Comparison of ENCODE assay signal across 25 mouse cellular contexts in genomic region chr3:97231857-97232256, GRCm38 (mm10).
DNase-seq lines count a peak whose midpoint lies in the region; ATAC-seq and TF ChIP-seq lines count a peak whose summit lies in the region.
"Had no signal": no experiment of that assay in that cellular context is flagged by ENCODE, and none has a peak within 500 bp of the region (broad histone marks: within the 10 kb centered on the region; RNA-seq: fewer than 3 reads in every experiment).

No protein-coding gene starts in this region.

- no peak for ATAC-seq in forebrain, embryonic 12.5 days (ENCODE audit: low FRiP score)
- no peak for ATAC-seq in forebrain, embryonic 15.5 days (replicated peaks)
- ATAC-seq in heart, embryonic 16.5 days (replicated peaks; ENCODE audit: extremely low read depth, insufficient read depth, low FRiP score): no peak
- ATAC-seq: forebrain, embryonic 13.5 days; hindbrain, embryonic 16.5 days; intestine, embryonic 15.5 days; Patski had no signal

- H3K36me3 ChIP-seq in forebrain, embryonic 12.5 days (replicated peaks): no peaks in the 10 kb centered on the region; the same call in 1 of the 2 replicates
- no peaks in the 10 kb centered on the region for H3K36me3 ChIP-seq in forebrain, embryonic 15.5 days
- no peaks in the 10 kb centered on the region for H3K36me3 ChIP-seq in heart, embryonic 16.5 days (ENCODE audit: control insufficient read depth, insufficient read depth)
- peaks cover 0 to 11% of the 10 kb centered on the region in 2 experiments; a peak in 2 of 4 replicates for H3K36me3 ChIP-seq in MEL (ENCODE audit: control insufficient read depth in 1 of 2, insufficient read depth in 2 of 2, low read length in 2 of 2)
- H3K36me3 ChIP-seq: embryonic facial prominence, embryonic 12.5 days; embryonic facial prominence, embryonic 15.5 days; intestine, embryonic 15.5 days had no signal

- no peak for DNase-seq in heart, adult 18-20 months
- DNase-seq in MEL (ENCODE audit: low read depth, low spot score): peak; percentile 91
- no peak for DNase-seq in c-Kit-positive CD71-positive TER-119-positive erythroid progenitor cells, embryonic 14.5 days (ENCODE audit: low spot score)
- DNase-seq in ovary, adult 18-20 months (ENCODE audit: low spot score): no peak
- DNase-seq: adrenal gland, postnatal 10 days; adrenal gland, postnatal 36 days; cerebellum, adult 11 months; cerebellum, adult 2 months; cerebellum, adult 9-11 months; cerebellum, postnatal 25 days; gastrocnemius, postnatal 25 days; heart, postnatal 10 days; heart, postnatal 36 days; kidney, adult 11 months had no signal

- H3K4me2 ChIP-seq in forebrain, embryonic 12.5 days: no peak overlapping the region
- no peak overlapping the region for H3K4me2 ChIP-seq in forebrain, embryonic 15.5 days (replicated peaks)
- H3K4me2 ChIP-seq in heart, embryonic 16.5 days (ENCODE audit: low read depth, low read length): no peak overlapping the region
- H3K4me2 ChIP-seq: embryonic facial prominence, embryonic 12.5 days; embryonic facial prominence, embryonic 15.5 days; forebrain, embryonic 13.5 days; hindbrain, embryonic 13.5 days; intestine, embryonic 15.5 days had no signal

- no peaks in the 10 kb centered on the region for H3K9me3 ChIP-seq in forebrain, embryonic 12.5 days
- no peaks in the 10 kb centered on the region for H3K9me3 ChIP-seq in forebrain, embryonic 15.5 days
- no peaks in the 10 kb centered on the region for H3K9me3 ChIP-seq in heart, embryonic 16.5 days (replicated peaks; ENCODE audit: control insufficient read depth, low read length)
- no peaks in the 10 kb centered on the region for H3K9me3 ChIP-seq in MEL (replicated peaks; ENCODE audit: insufficient read depth, low read length)
- H3K9me3 ChIP-seq: embryonic facial prominence, embryonic 12.5 days; embryonic facial prominence, embryonic 15.5 days; forebrain, embryonic 13.5 days; hindbrain, embryonic 13.5 days; intestine, embryonic 15.5 days had no signal

- 0 out of 2 replicates have a peak overlapping the region, but pooled peaks have one; percentile 9 for H3K27ac ChIP-seq in forebrain, embryonic 12.5 days
- no peak overlapping the region for H3K27ac ChIP-seq in forebrain, embryonic 15.5 days (replicated peaks)
- H3K27ac ChIP-seq in heart, embryonic 16.5 days (ENCODE audit: low read length): 0 out of 2 replicates have a peak overlapping the region, but pooled peaks have one; percentile 15
- peak overlapping the region; percentile 75 for H3K27ac ChIP-seq in MEL (ENCODE audit: control insufficient read depth, low read depth, low read length)
- H3K27ac ChIP-seq: embryonic facial prominence, embryonic 12.5 days; embryonic facial prominence, embryonic 15.5 days; forebrain, embryonic 13.5 days; hindbrain, embryonic 10.5 days; hindbrain, embryonic 13.5 days; intestine, embryonic 15.5 days had no signal

- WGBS in forebrain, embryonic 12.5 days: 88% methylated on average over 9 of the region's 9 CpGs
- 89% methylated on average over 9 of the region's 9 CpGs for WGBS in forebrain, embryonic 15.5 days
- WGBS in heart, embryonic 16.5 days: 77% methylated on average over 9 of the region's 9 CpGs

- peak; percentile 89 to 92 for TF ChIP-seq EP300 in MEL (IDR thresholded peaks at IDR 0.05; ENCODE audit: low read depth in 1 of 2, low read length in 2 of 2)

- H3K4me3 ChIP-seq in forebrain, embryonic 12.5 days (replicated peaks): no peak overlapping the region
- H3K4me3 ChIP-seq in forebrain, embryonic 15.5 days: no peak overlapping the region
- no peak overlapping the region for H3K4me3 ChIP-seq in heart, embryonic 16.5 days (ENCODE audit: low read length)
- peak overlapping the region; percentile 23 to 41 for H3K4me3 ChIP-seq in MEL (ENCODE audit: control insufficient read depth in 1 of 2, insufficient read depth in 1 of 2, low read depth in 2 of 2, low read length in 2 of 2)
- H3K4me3 ChIP-seq: embryonic facial prominence, embryonic 12.5 days; embryonic facial prominence, embryonic 15.5 days; forebrain, embryonic 13.5 days; hindbrain, embryonic 10.5 days; hindbrain, embryonic 13.5 days; intestine, embryonic 15.5 days had no signal

- no peaks in the 10 kb centered on the region for H3K27me3 ChIP-seq in forebrain, embryonic 12.5 days
- no peaks in the 10 kb centered on the region for H3K27me3 ChIP-seq in forebrain, embryonic 15.5 days
- no peaks in the 10 kb centered on the region for H3K27me3 ChIP-seq in heart, embryonic 16.5 days (ENCODE audit: control insufficient read depth, insufficient read depth, low read length)
- no peaks in the 10 kb centered on the region for H3K27me3 ChIP-seq in MEL (ENCODE audit: control insufficient read depth in 1 of 2, insufficient read depth in 2 of 2, low read length in 2 of 2)
- H3K27me3 ChIP-seq: embryonic facial prominence, embryonic 12.5 days; embryonic facial prominence, embryonic 15.5 days; forebrain, embryonic 13.5 days; hindbrain, embryonic 13.5 days; intestine, embryonic 15.5 days; Patski had no signal

- no peak overlapping the region for H3K9ac ChIP-seq in forebrain, embryonic 12.5 days
- no peak overlapping the region for H3K9ac ChIP-seq in forebrain, embryonic 15.5 days (replicated peaks)
- H3K9ac ChIP-seq in heart, embryonic 16.5 days (ENCODE audit: low read length): no peak overlapping the region
- H3K9ac ChIP-seq in MEL (ENCODE audit: control insufficient read depth, low read depth, low read length, poor library complexity, severe bottlenecking): peak overlapping the region; percentile 40
- H3K9ac ChIP-seq: embryonic facial prominence, embryonic 12.5 days; embryonic facial prominence, embryonic 15.5 days; forebrain, embryonic 13.5 days; hindbrain, embryonic 13.5 days; intestine, embryonic 15.5 days had no signal

- peaks cover 1% of the 10 kb centered on the region; the same call in 1 of the 2 replicates for H3K79me2 ChIP-seq in MEL (ENCODE audit: control insufficient read depth, insufficient read depth, low read length, poor library complexity)

- TF ChIP-seq RAD21 in MEL (IDR thresholded peaks at IDR 0.05; ENCODE audit: low read depth, low read length): no peak

- peak in 1 of 2 experiments; percentile 64; a peak in 2 of 4 replicates for TF ChIP-seq POLR2A in MEL (IDR thresholded peaks at IDR 0.05; ENCODE audit: control insufficient read depth in 1 of 2, insufficient read depth in 1 of 2, low read depth in 1 of 2, low read length in 2 of 2, poor library complexity in 1 of 2)

- peaks cover 14% of the 10 kb centered on the region for H3K4me1 ChIP-seq in forebrain, embryonic 12.5 days
- H3K4me1 ChIP-seq in forebrain, embryonic 15.5 days: peaks cover 9% of the 10 kb centered on the region
- H3K4me1 ChIP-seq in heart, embryonic 16.5 days (ENCODE audit: control insufficient read depth, insufficient read depth, low read length): peaks cover 20% of the 10 kb centered on the region
- H3K4me1 ChIP-seq in MEL (ENCODE audit: control insufficient read depth in 1 of 2, insufficient read depth in 2 of 2, low read length in 2 of 2): peaks cover 0 to 22% of the 10 kb centered on the region in 2 experiments; a peak in 3 of 4 replicates

- TF ChIP-seq CTCF in MEL (IDR thresholded peaks at IDR 0.05 in 2 of 3, conservative IDR thresholded peaks at IDR 0.05 in 1 of 3; ENCODE audit: control insufficient read depth in 1 of 3, insufficient read depth in 1 of 3, low read depth in 2 of 3, low read length in 3 of 3, poor library complexity in 1 of 3, severe bottlenecking in 1 of 3): no peak

TF ChIP-seq in MEL, 35 proteins besides CTCF, POLR2A, EP300 and RAD21 (continues in another document):
- no peak for TF ChIP-seq MAX (IDR thresholded peaks at IDR 0.05; ENCODE audit: low read length)
- TF ChIP-seq POLR2AphosphoS2 (IDR thresholded peaks at IDR 0.05; ENCODE audit: low read length): no peak
- TF ChIP-seq TBP (IDR thresholded peaks at IDR 0.05; ENCODE audit: low read depth, low read length): no peak
- no peak for TF ChIP-seq JUND (IDR thresholded peaks at IDR 0.05; ENCODE audit: low read depth, low read length)
- 0 out of 2 replicates have a peak, but pooled peaks have one; percentile 0 for TF ChIP-seq MAZ (IDR thresholded peaks at IDR 0.05; ENCODE audit: low read depth, low read length)
- TF ChIP-seq HCFC1 (IDR thresholded peaks at IDR 0.05; ENCODE audit: low read depth, low read length): no peak
- TF ChIP-seq ZKSCAN1 (IDR thresholded peaks at IDR 0.05; ENCODE audit: low read depth, low read length): peak; percentile 86
- no peak for TF ChIP-seq ZMIZ1 (IDR thresholded peaks at IDR 0.05; ENCODE audit: low read depth, low read length)
- TF ChIP-seq ELF1 (IDR thresholded peaks at IDR 0.05; ENCODE audit: low read depth, low read length): no peak; the same call in 1 of the 2 replicates
- TF ChIP-seq GABPA (IDR thresholded peaks at IDR 0.05; ENCODE audit: low read depth, low read length): no peak
- TF ChIP-seq CHD2 (IDR thresholded peaks at IDR 0.05; ENCODE audit: low read length): no peak
- no peak for TF ChIP-seq MEF2A (IDR thresholded peaks at IDR 0.05; ENCODE audit: extremely low read depth, insufficient replicate concordance, low read depth, low read length, poor library complexity, severe bottlenecking)
- peak; percentile 80 for TF ChIP-seq RCOR1 (IDR thresholded peaks at IDR 0.05; ENCODE audit: low read depth, low read length)
- TF ChIP-seq TCF12 (IDR thresholded peaks at IDR 0.05; ENCODE audit: low read depth, low read length): peak; percentile 75
- no peak for TF ChIP-seq ZC3H11A (IDR thresholded peaks at IDR 0.05; ENCODE audit: low read depth, low read length)
- no peak for TF ChIP-seq MYC (IDR thresholded peaks at IDR 0.05; ENCODE audit: low read depth, low read length)
- TF ChIP-seq NRF1 (IDR thresholded peaks at IDR 0.05; ENCODE audit: insufficient read depth, low read depth, low read length, poor library complexity, severe bottlenecking): no peak
- TF ChIP-seq NELFE (IDR thresholded peaks at IDR 0.05; ENCODE audit: low read depth, low read length): no peak; the same call in 1 of the 2 replicates
- no peak for TF ChIP-seq MAFK (IDR thresholded peaks at IDR 0.05; ENCODE audit: borderline replicate concordance, low read depth, low read length)
- peak; percentile 75 for TF ChIP-seq TAL1 (IDR thresholded peaks at IDR 0.05; ENCODE audit: low read length)
- TF ChIP-seq GATA1 (IDR thresholded peaks at IDR 0.05; ENCODE audit: low read depth, low read length): peak; percentile 96
- no peak for TF ChIP-seq BHLHE40 (IDR thresholded peaks at IDR 0.05; ENCODE audit: borderline replicate concordance, low read depth, low read length)
- TF ChIP-seq UBTF (IDR thresholded peaks at IDR 0.05; ENCODE audit: borderline replicate concordance, insufficient read depth, low read depth, low read length): no peak
- TF ChIP-seq USF2 (IDR thresholded peaks at IDR 0.05; ENCODE audit: borderline replicate concordance in 1 of 2, insufficient read depth in 1 of 2, low read depth in 1 of 2, low read length in 2 of 2): no peak
- peak; percentile 53 for TF ChIP-seq ETS1 (IDR thresholded peaks at IDR 0.05; ENCODE audit: low read depth, low read length)
- no peak for TF ChIP-seq CHD1 (IDR thresholded peaks at IDR 0.05; ENCODE audit: low read depth, low read length)
- TF ChIP-seq KAT2A (conservative IDR thresholded peaks at IDR 0.05; ENCODE audit: low read depth, low read length): no peak

Comparison
In these comparisons a context has a peak if more than half of its experiments do, and no peak if none do; other contexts are left out.
1. H3K4me3 ChIP-seq: peak in MEL (2 of 2); none in forebrain, embryonic 12.5 days (single experiment), forebrain, embryonic 15.5 days (single experiment) and heart, embryonic 16.5 days (single experiment).